Mouse (Mus musculus) liver, embryonic 11.5 days (tissue): ENCODE results near the gene Tpbpb. TPM values are rescaled to one million over a fixed set of nuclear protein-coding genes. Genes with fewer than 3 reads are reported as not detected.

Experiments used
- ATAC-seq: fragments of 200-750 bp; cut with Nextera tagmentation; replicated peaks from 2 replicates; pipeline ENCODE4 v1.8.0; 2017; ENCODE audit warnings: moderate number of reproducible peaks, mild to moderate bottlenecking, moderate TSS enrichment, moderate library complexity; ENCODE audit not compliant: low FRiP score
- DNase-seq: peaks from one replicate; pipeline ENCODE4 v3.0.0-alpha.2; 2017; ENCODE audit warnings: low spot score
- H3K27ac ChIP-seq: fragments of 300-500 bp; sonication (generic); 2 replicates; pipeline ENCODE4 v1.5.1; 2014; ENCODE audit warnings: mild to moderate bottlenecking, low read depth, low read length, control low read depth
- H3K27me3 ChIP-seq: fragments of 300-500 bp; sonication (generic); replicated peaks from 2 replicates; pipeline ENCODE4 v1.6.1; 2014; ENCODE audit warnings: low read length, mixed read lengths; ENCODE audit not compliant: control insufficient read depth, insufficient read depth
- H3K36me3 ChIP-seq: fragments of 300-500 bp; sonication (generic); 2 replicates; pipeline ENCODE4 v1.6.1; 2014; ENCODE audit warnings: mild to moderate bottlenecking, low read length, moderate library complexity, mixed read lengths; ENCODE audit not compliant: control insufficient read depth, insufficient read depth
- H3K4me1 ChIP-seq: fragments of 300-500 bp; sonication (generic); replicated peaks from 2 replicates; pipeline ENCODE4 v1.6.1; 2014; ENCODE audit warnings: low read length, mixed read lengths; ENCODE audit not compliant: control insufficient read depth, insufficient read depth
- H3K4me2 ChIP-seq: fragments of 300-500 bp; sonication (generic); 2 replicates; pipeline ENCODE4 v1.6.1; 2014; ENCODE audit warnings: mild to moderate bottlenecking, control low read depth, moderate library complexity
- H3K4me3 ChIP-seq: fragments of 300-500 bp; sonication (generic); 2 replicates; pipeline ENCODE4 v1.5.1; 2014; ENCODE audit warnings: low read depth, low read length, control low read depth
- H3K9ac ChIP-seq: fragments of 300-500 bp; sonication (generic); 2 replicates; pipeline ENCODE4 v1.6.1; 2014; ENCODE audit warnings: low read depth, low read length, control low read depth
- H3K9me3 ChIP-seq: fragments of 300-500 bp; sonication (generic); 2 replicates; pipeline ENCODE4 v1.6.1; 2016; ENCODE audit warnings: low read length, inconsistent platforms, mixed read lengths; ENCODE audit not compliant: control insufficient read depth
- WGBS: fragments of 180-500 bp; shearing (Covaris S2); extraction: QIAGEN DNeasy Blood & Tissue Kit; methylation state at CpG from one replicate; pipeline ENCODE4 v1.1.7; 2014; 5-methylcytosine and 5-hydroxymethylcytosine counted together
- polyA plus RNA-seq: library from polyadenylated mRNA; unstranded; fragments of >200 nt; fragmentation: Nextera tagmentation; extraction: Ambion mirVana; gene quantifications from 2 replicates; pipeline ENCODE4 v1.2.1, GENCODE M21; 2014

Tpbpb gene
- polyA plus RNA-seq, 1 experiment from 2014 or later = not detected

DNA sequence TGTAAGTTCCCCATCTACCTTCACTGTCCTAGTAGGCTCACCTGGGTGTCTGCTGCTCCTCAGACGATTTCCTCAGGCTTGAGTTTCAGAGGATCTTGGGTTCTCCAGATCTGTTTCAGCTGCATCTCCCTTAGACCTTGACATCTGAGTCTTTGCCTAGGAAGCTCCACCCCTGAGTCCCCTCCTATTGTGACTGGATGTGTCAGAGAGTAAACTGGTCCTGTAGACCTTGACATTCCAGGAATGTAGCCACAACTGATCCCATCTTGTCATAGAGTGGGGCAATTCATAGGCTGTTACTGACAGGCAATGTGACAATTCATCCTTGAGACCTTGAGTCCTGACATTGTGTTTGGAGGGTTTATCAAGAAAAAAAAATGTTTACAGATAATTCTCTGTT is 40.4 kb downstream of the Tpbpb start, which contains the start of gene 4930486L24Rik:
TSS of gene 4930486L24Rik (minus strand) at position 195 of the 400 bp plus-strand sequence.
- DNase-seq (no peak), ATAC-seq (no peak)
- WGBS = 65% methylated on average over 1 of the region's 1 CpGs
- no peaks in the 10 kb centered on the region for H3K9me3 ChIP-seq
- no peak within 1 kb of the TSS for H3K27ac ChIP-seq
- H3K27me3 ChIP-seq = no peaks in the 10 kb centered on the region
- no peak within 1 kb of the TSS for H3K4me3 ChIP-seq
- H3K4me1 ChIP-seq = no peaks in the 10 kb centered on the region
- H3K9ac ChIP-seq = no peak within 1 kb of the TSS
- H3K4me2 ChIP-seq = no peak within 1 kb of the TSS
- no peaks in the 10 kb centered on the region for H3K36me3 ChIP-seq

Other genes with a start within 250 kb of the Tpbpb start
- gene BC051665, start 118.5 kb downstream of the Tpbpb start, polyA plus RNA-seq = not detected in 2 replicates
- gene Ctsll3, start 102.0 kb downstream of the Tpbpb start, polyA plus RNA-seq = not detected in 2 replicates
- gene 4930486L24Rik, start 40.4 kb downstream of the Tpbpb start, polyA plus RNA-seq = 0.18 TPM in 1 of 2 replicates, not detected in the other
- gene Gm49392, start 8.0 kb downstream of the Tpbpb start, polyA plus RNA-seq = 0.16 and 0.34 TPM in 2 replicates
- gene Ctla2b, start 7.4 kb downstream of the Tpbpb start, polyA plus RNA-seq = 7.2 and 7.8 TPM in 2 replicates
- gene Gm49393, start 30.7 kb upstream of the Tpbpb start, polyA plus RNA-seq = not detected in 2 replicates
- gene Gm49391, start 31.7 kb upstream of the Tpbpb start, polyA plus RNA-seq = 2.5 and 2.8 TPM in 2 replicates
- gene Ctla2a, start 31.7 kb upstream of the Tpbpb start, polyA plus RNA-seq = 44.5 and 46.4 TPM in 2 replicates
- gene Tpbpa, start 37.1 kb upstream of the Tpbpb start, polyA plus RNA-seq = not detected in 2 replicates
- not detected in 2 replicates for gene Ctsj, start 101.1 kb upstream of the Tpbpb start, polyA plus RNA-seq
- gene Ctsq, start 135.8 kb upstream of the Tpbpb start, polyA plus RNA-seq = not detected in 2 replicates